Mouse (Mus musculus): ENCODE results near the gene Mgat3.

- TF ChIP-seq ELF1 (IDR thresholded peaks at IDR 0.05; ENCODE audit: low read depth, low read length) (no peak), ZC3H11A (IDR thresholded peaks at IDR 0.05; ENCODE audit: low read depth, low read length) (no peak), EP300 (IDR thresholded peaks at IDR 0.05; ENCODE audit: low read depth in 1 of 2, low read length in 2 of 2) (no peak), GATA1 (IDR thresholded peaks at IDR 0.05; ENCODE audit: low read depth, low read length) (no peak)
These were observed 15.4 kb downstream of the Mgat3 start for GRCm38 (mm10) chr15:80188927-80189326.
